Mouse (Mus musculus) mature B cell (primary cell): ENCODE measurements around the gene Cilp2.

ENCODE experiments used
- in situ Hi-C: fragments of 300-500 bp; cut with MboI; formaldehyde crosslinking; loops from 2 replicates; pipeline ENCODE4 v1.14.3; 2019

The Cilp2 gene

DNA sequence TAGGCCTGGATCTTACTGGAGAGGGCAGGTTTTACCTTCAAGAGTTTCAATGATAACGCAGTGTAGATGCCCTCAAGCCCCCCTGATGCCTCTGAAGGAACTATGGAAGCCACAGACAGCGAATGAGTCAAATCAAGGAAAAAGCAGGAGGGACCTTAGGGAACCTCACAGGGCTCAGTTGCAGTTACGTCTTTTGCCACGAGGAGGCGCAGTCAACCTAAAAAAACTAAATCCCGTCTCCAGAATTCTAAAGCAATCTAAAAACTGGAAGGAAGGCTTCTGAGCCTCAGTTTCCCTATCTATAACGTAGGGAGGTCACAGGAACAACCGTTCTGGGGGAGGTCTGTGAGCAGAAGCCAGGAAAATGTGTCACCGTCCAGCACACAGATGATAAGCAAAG lies 13.3 kb downstream of the Cilp2 start:
- in situ Hi-C loops = no loop called here

DNA sequence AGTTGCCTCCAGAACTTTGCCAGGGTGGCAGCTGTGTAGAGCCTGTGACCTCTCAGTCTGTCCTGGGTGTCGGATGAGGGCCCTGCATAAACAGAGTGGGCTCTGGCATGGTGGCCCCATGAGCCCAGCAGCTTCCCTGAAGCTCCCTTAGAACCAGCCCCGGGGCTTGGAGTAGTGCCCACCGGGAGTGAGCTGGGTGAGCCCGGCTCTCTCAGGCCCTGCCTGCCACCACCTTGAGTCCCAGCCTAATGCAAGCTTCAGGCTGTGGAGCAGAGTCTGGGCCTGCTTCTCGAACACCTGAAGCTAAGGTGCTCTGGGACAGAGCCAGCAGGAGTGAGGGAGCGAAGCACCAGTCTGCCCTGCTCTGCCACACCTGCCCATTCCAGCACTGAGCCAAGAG lies 16.6 kb downstream of the Cilp2 start:
- in situ Hi-C loops = no loop called here

DNA sequence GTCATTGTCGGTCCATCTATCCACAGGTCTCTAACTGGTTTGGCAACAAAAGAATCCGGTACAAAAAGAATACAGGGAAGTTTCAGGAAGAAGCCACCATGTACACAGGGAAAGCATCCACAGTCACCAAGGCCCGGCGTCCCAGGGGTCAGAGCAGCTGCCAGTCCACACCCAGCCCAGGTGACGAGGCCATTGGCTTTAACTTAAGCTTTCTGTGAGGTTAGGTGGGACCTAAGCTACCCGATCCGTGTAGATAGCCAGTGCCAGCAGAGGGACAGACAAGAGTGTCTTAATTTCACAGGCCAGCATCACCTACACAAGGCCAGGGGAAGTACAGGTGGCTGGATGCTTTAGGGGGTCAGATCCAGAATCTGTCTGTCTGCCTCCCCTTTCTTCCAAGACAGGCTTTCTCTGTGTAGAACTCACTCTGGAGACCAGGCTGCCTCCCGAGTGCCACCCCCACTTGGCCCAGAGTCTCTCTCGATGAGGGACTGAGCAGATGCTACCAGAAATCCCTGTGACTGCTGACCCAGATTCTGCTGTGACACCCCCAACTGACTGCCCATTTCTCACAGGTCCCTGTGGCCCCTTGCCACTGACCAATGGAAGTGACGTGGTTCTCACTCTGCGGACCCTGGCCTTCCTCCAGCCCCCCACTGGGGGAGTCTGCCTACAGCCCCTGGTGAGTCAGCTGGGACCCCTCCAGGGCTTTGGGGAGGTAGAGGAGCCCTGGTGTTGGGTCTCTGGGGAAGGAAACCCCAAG lies 17.3 kb downstream of the Cilp2 start:
- in situ Hi-C loops = no loop called here

DNA sequence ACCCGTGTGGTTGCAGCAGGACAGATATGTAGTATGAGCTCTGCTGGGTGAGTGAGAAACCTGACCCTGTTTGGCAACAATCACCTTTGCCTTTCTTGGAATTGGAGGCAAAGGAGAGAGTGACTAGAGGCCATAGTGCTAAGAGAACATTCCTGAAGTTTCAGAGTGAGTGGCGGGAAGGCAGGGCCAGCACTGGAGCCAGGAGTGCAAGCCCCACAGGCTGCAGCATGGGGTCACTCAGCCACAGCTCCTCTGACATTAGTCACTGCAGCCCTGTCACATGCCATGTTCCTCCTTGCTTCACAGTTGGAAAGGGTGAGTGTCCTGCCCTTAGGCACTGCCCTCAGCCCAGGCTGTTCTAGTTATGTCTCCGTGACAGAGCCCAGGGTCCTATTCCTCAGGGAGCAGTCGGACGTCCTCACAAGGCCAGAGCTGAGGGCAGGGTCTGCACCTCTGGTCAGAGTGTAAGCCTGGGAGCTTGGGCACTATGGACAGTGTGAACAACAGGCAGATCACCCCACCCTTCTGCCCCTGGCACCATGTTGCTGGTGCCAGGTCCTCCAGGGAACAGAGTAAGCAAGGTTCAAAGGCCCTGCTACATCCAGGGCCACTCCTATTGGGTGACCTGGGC lies 19.7 kb downstream of the Cilp2 start:
- in situ Hi-C loops = no loop called here

DNA sequence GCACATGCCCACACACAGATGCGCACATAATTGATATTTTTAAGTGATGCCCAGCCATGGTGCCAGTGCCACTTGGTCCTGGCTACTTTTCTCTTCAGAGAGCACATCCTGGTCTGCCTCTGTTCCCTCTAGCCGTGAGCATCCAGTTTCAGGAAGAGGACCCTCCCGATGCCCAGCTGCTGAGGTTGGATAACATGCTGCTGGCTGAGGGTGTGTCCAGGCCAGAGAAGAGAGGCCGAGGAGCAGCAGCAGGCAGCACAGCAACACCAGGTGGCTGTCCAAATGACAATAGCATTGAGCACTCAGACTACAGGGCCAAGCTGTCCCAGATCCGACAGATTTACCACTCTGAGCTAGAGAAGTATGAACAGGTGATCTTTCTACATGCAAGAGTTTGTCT lies 23.3 kb downstream of the Cilp2 start:
- in situ Hi-C loops = no loop called here

DNA sequence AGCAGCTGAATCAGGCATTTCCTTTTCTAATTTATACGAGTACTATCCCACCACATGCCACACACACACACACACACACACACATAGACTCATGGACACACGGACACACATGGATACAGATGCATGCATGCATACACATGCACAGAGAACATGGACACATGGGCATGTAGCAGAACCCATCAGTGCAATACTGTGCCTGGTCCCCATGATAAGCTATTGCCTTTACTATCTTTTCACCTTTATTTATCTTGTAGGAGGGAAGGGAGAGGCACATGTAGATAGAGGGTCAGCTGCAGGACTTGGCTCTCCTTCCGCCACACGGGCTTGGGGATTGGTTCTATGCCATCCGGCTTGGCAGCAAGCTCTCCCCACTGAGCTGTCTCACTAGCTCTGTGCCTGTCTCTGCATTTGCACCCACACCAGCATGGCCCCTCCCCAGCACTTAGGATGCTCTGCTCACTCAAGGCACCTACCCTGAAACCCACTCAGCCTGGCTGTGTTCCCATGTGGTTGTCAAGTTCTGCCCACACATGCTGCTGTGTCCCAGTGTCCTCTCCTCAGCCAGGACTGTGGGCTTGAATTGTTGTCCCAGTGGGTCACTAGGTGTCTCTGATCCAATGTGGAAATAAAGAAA lies 24.0 kb downstream of the Cilp2 start:
- in situ Hi-C loops = no loop called here

DNA sequence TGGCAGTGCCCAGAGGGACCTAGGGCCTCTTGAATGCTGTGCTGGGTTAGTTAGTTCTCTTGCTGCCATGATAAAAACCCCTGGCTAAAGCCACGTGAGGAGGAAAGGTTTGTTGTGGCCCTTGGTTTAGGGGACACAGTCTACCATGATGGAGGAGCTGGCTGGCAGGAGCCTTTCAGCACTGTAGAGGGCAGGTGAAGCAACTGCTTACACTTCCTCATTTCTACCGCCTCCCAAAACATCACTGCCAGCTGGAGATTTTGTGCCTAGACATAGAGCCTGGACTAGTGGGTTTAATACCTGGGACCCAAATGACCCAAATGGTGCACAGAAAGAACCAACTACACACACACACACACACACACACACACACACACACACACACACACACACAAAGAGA lies 26.2 kb downstream of the Cilp2 start:
- in situ Hi-C loops = no loop called here

DNA sequence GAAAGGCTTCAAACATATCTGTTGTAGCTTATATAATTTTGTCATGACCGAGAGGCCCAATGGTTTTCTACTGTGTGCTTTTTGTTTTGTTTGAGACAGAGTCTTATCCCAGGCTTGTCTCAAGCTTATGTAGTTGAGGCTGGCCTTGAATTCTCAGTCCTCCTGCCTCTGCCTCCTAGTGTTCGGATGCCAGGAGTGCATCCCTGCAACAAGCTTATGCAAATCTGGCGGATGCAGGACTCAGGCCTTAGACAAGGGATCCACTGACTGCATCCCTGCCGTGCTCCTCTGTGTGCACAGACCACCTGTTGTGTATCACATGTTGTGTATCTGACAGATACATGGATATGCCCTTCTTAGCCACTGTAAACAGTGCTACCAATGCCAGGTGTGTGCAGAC lies 26.7 kb downstream of the Cilp2 start:
- in situ Hi-C loops = no loop called here

DNA sequence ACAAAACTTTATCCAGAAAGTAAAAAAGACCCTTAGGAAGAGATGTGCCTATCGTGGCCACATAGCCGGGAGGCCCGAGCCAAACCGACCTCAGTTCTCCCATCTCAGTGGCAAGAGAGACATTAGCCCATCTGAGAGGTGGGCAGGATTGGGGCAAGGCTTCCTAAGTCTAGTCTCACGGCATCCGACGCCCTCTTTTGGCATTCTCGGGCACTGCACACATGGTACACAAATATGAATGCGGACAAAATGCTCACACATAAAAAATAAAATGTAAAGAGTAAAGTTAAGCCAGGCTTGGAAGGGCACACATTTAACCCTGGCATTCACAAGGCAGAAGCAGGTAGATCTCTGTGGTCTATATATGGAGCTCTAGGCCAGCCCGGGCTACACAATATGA lies 33.6 kb downstream of the Cilp2 start:
- in situ Hi-C loops = no loop called here

DNA sequence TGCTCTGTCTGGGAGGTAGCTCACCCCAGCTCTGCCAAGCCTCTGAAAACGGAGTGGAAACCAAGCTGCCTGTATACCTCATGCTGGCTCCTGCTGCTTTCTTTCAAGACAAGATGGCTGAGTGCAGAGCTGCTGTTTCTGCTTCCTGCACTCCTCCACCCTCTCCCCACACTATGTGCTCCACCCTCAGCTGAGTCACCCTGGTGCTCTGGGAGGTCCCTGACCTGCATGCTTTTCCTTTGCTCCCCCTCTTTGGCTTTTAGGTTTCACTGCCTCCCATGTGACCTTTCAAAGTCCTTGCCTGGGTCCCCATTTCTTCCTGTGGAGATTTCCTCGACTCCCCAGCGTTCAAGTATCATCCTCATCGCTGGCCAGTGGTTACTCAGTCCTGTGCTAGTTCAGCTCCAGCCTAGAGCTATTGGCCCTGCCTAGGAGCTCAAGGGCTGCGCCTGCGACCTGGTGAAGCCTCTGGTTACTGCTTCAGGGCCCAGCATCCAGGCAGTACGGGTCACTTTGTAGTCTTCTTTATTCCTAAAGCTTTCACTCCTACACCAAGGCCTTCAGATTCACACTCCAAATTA lies 36.5 kb downstream of the Cilp2 start:
- in situ Hi-C loops = no loop called here

DNA sequence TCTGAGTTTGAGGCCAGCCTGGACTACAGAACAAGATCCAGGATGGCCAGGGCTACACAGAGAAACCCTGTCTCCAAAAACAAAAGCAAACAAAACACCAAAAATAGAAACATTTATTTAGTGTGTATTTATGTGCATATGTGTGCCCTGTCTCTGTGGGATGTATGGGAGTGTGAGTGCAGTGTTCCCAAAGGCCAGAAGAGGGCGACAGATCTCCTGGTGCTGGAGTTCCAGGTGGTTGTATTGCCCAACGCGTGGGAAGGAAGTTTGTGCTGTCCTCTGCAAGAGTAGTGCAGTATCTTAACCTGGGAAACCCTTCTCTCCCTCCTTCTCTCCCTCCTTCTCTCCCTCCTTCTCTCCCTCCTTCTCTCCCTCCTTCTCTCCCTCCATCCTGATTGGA lies 37.6 kb downstream of the Cilp2 start:
- in situ Hi-C loops = no loop called here

DNA sequence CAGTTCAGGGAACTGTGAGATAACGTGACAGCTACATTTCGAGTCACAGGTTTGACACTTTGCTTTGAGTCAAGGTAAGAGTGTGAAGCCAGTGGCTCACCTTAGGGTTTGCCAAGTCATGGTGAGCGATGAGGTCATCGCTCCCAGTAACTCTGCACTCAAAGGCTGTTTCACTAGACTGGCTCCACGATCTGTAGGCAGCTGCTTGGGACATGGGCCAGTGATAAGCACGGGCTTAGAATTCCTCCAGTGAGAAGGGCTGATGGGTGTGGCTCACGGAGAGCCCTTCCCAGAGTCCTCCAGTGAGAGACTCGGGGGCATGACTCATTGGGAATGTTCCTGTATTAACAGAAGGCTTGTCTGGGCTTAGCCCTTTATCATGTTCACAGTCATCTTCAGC lies 38.5 kb downstream of the Cilp2 start:
- in situ Hi-C loops = no loop called here

DNA sequence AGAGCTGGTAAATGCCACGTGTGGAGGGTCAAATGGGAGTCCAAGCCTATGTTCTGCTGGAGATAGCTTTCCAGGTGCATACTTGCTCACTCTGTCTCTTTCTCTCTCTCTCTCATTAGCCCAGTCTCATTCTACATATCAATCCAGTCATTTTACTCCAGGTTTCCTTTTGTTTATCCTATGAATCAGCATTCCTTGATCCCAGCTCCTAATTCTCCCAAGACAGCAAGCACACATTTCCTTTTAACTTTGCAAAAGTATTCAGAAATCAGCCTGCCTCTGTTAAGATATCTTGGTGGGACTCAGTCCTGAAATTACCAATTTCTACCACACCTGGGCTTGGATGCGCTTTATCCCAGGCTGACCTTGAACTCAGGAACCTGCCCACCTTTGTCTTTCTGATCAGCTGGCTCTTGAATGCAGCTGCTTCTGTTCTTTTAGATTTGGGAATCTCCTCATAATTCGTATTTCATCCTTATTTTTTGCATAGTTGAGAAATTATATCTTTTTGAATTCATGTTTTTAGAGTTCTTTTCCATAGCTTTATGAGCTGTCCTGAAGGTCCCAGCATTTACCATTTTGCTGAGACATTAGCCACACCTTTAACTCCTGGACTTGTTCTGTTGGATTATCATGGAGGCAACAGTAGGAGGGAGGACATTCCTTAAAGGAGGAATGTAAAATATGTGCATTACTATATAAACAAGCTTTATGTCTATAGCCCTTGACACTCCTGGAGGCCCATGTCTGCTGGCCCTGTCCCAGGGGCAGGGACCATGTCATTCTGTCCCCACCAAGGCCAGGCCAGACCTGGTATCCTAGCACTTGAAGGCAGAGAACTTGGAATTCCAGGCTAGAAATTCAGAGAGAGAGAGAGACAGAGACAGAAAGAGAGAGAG lies 40.1 kb downstream of the Cilp2 start:
- in situ Hi-C loops = no loop called here

DNA sequence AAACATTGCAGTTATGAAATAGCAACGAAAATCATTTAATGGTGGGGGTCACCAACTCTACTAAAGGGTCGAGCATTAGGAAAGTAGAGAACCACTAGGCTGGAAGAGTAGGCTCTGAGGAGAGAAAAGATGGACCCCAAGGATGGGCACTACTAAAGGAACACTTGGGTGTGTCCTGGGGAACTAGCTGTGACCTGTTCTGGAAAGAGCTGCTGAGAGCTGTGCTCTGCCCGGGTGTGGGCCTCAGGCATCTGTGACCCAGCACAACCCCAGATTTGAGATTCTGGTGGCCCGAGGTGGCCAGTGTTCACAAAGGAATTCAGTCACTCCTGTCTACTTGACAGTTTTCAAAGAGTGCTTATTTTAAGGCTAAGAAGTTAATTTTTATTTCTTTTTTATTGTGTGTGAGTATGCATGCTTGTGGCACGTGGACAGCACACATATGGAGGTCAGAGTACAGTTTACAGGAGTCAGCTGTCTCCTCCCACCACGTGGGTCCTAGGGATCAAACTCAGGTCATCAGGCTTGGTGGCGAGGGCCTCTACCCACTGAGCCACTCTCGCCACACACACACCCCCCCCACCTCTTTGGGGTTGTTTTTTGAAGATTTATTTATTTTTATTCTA lies 50.3 kb downstream of the Cilp2 start:
- in situ Hi-C loops = no loop called here

DNA sequence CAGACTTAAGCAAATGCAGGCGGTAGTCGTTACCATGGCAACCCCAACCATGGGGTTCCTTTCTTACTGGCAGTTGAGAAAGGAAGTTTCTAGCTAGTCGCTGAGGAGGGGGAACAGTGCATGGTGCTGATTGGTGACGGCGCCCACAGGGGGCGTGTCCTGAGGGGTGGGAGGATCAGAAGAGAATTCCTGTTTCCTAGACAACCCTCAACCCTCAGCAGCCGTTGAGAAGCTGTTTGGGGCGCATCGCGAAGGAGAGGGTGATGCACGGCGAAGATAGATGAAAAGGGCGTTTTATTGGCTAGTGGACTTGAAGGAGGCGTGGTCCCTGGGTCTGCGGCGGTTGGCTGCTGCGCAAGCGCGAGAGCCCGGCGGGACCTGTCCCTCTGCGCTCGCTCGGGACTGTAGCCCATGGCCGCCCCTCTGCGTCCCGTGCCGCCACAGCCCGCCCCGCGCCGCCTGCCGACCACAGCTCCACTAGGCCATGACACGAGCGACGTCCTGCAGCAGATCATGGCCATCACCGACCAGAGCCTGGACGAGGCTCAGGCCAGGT lies 55.1 kb downstream of the Cilp2 start, which contains the start of gene Pbx4:
Gene Pbx4 (plus strand): TSS at position 194 of the 556 bp plus-strand sequence.
- in situ Hi-C loops = no loop called here
